In genomic region chr1:147578239-147578638, GRCm38 (mm10) we compare ENCODE assay signal across 19 mouse cellular contexts.
A peak's percentile ranks its signal among the peaks of the same experiment; 100 is the strongest.
DNase-seq lines count a peak whose midpoint lies in the region; ATAC-seq and TF ChIP-seq lines count a peak whose summit lies in the region.
"Had no signal": no experiment of that assay in that cellular context is flagged by ENCODE, and none has a peak within 500 bp of the region (broad histone marks: within the 10 kb centered on the region; RNA-seq: fewer than 3 reads in every experiment).

No protein-coding gene starts in this region.

- H3K36me3 ChIP-seq in liver, adult 2 months (ENCODE audit: control insufficient read depth, insufficient read depth, low read length) = no peaks in the 10 kb centered on the region
- H3K36me3 ChIP-seq in liver, embryonic 12.5 days = no peaks in the 10 kb centered on the region
- H3K36me3 ChIP-seq: G1E had no signal

- TF ChIP-seq CTCF in liver, adult 2 months (IDR thresholded peaks at IDR 0.05; ENCODE audit: low read depth, low read length) = no peak

- H3K27me3 ChIP-seq in liver, adult 2 months (ENCODE audit: control insufficient read depth, insufficient read depth, low read length) = no peaks in the 10 kb centered on the region
- no peaks in the 10 kb centered on the region for H3K27me3 ChIP-seq in liver, embryonic 12.5 days (replicated peaks)
- H3K27me3 ChIP-seq: CH12.LX, Patski had no signal

- no peak for ATAC-seq in liver, embryonic 12.5 days
- ATAC-seq: activated CD4-positive, CD25-positive, alpha-beta regulatory T cell, adult 4 months; CD4-positive, CD25-positive, alpha-beta regulatory T cell, adult 4 months; Patski had no signal

- WGBS in liver, adult 2 months = 30% methylated on average over 2 of the region's 2 CpGs
- 56% methylated on average over 2 of the region's 2 CpGs for WGBS in liver, embryonic 12.5 days (ENCODE audit: insufficient replicate concordance)

- peaks cover 3% of the 10 kb centered on the region; the same call in 1 of the 2 replicates for H3K4me1 ChIP-seq in liver, adult 2 months (ENCODE audit: control insufficient read depth, insufficient read depth, low read length)
- no peaks in the 10 kb centered on the region for H3K4me1 ChIP-seq in liver, embryonic 12.5 days

- no peaks in the 10 kb centered on the region for H3K9me3 ChIP-seq in liver, embryonic 12.5 days (replicated peaks)
- H3K9me3 ChIP-seq: G1E had no signal

- H3K27ac ChIP-seq in liver, adult 2 months (replicated peaks; ENCODE audit: insufficient read depth, low read depth, low read length) = no peak overlapping the region
- H3K27ac ChIP-seq in liver, embryonic 12.5 days = no peak overlapping the region

- no peak overlapping the region for H3K4me2 ChIP-seq in liver, embryonic 12.5 days

- DNase-seq in heart, adult 11 months = peak; percentile 80
- no peak for DNase-seq in heart, adult 18-20 months
- peak; percentile 84 for DNase-seq in liver, adult 2 months (ENCODE audit: extremely low read depth, low read depth, low spot score)
- DNase-seq: adrenal gland, adult 2 months; adrenal gland, adult 8-10 months; adrenal gland, postnatal 10 days; adrenal gland, postnatal 14 days; adrenal gland, postnatal 25 days; adrenal gland, postnatal 36 days; B cell, adult 2 months; cerebellum, adult 11 months; cerebellum, adult 11-12 months; cerebellum, adult 18-20 months had no signal

- H3K4me3 ChIP-seq in liver, adult 2 months (ENCODE audit: insufficient read depth, low read depth, low read length) = no peak overlapping the region
- H3K4me3 ChIP-seq in liver, embryonic 12.5 days = no peak overlapping the region

- no peaks in the 10 kb centered on the region for H3K79me2 ChIP-seq in liver, adult 2 months (ENCODE audit: control insufficient read depth, insufficient read depth, low read length)

- H3K9ac ChIP-seq in liver, adult 2 months (ENCODE audit: low read depth, low read length) = no peak overlapping the region
- no peak overlapping the region for H3K9ac ChIP-seq in liver, embryonic 12.5 days

- TF ChIP-seq POLR2A in liver, adult 2 months (IDR thresholded peaks at IDR 0.05; ENCODE audit: extremely low read depth, insufficient read depth, low read length) = no peak

Comparison
In these comparisons a context has a peak if more than half of its experiments do, and no peak if none do; other contexts are left out.
1. DNase-seq: peak in heart, adult 11 months (single experiment) and liver, adult 2 months (single experiment); none in heart, adult 18-20 months (0 of 2).